8 mouse cellular contexts compared by ENCODE assay signal in genomic region chr8:4237814-4238433, GRCm38 (mm10). TPM values are rescaled to one million over a fixed set of nuclear protein-coding genes. Genes with fewer than 3 reads are reported as not detected.
A peak's percentile ranks its signal among the peaks of the same experiment; 100 is the strongest.
DNase-seq lines count a peak whose midpoint lies in the region; ATAC-seq and TF ChIP-seq lines count a peak whose summit lies in the region.

No protein-coding gene starts in this region.

- H3K4me2 ChIP-seq in forebrain, embryonic 12.5 days = peak overlapping the region; percentile 93

- H3K4me3 ChIP-seq in E14TG2a.4 (replicated peaks; ENCODE audit: low read length) = peak overlapping the region; percentile 88
- H3K4me3 ChIP-seq in forebrain, embryonic 12.5 days (replicated peaks) = peak overlapping the region; percentile 82
- peak overlapping the region; percentile 78 for H3K4me3 ChIP-seq in midbrain, embryonic 10.5 days

- peak; percentile 30 for DNase-seq in NIH3T3 (ENCODE audit: low read depth)
- DNase-seq in kidney, postnatal 10 days = peak; percentile 45
- DNase-seq in midbrain, embryonic 10.5 days (ENCODE audit: low spot score) = no peak
- DNase-seq in right cerebral cortex, adult 2 months (ENCODE audit: low spot score in 2 of 2) = no peak
- no peak for DNase-seq in frontal cortex, postnatal 36 days (ENCODE audit: low spot score in 2 of 2)
- DNase-seq in cerebellum, adult 11-12 months = no peak

- TF ChIP-seq CTCF in E14TG2a.4 (conservative IDR thresholded peaks at IDR 0.05; ENCODE audit: low read length) = no peak

- WGBS in forebrain, embryonic 12.5 days = 16% methylated on average over 15 of the region's 15 CpGs
- WGBS in midbrain, embryonic 10.5 days = 21% methylated on average over 15 of the region's 15 CpGs

- peaks cover 35% of the 10 kb centered on the region for H3K36me3 ChIP-seq in E14TG2a.4 (ENCODE audit: insufficient read depth, low read length)
- H3K36me3 ChIP-seq in forebrain, embryonic 12.5 days (replicated peaks) = peaks cover 15% of the 10 kb centered on the region
- H3K36me3 ChIP-seq in midbrain, embryonic 10.5 days = peaks cover 25% of the 10 kb centered on the region

- peaks cover 26% of the 10 kb centered on the region for H3K27me3 ChIP-seq in E14TG2a.4 (ENCODE audit: insufficient read depth, low read length)
- no peaks in the 10 kb centered on the region for H3K27me3 ChIP-seq in forebrain, embryonic 12.5 days
- no peaks in the 10 kb centered on the region for H3K27me3 ChIP-seq in midbrain, embryonic 10.5 days (ENCODE audit: low read depth, poor library complexity, severe bottlenecking)

- peak overlapping the region; percentile 96 for H3K27ac ChIP-seq in forebrain, embryonic 12.5 days
- peak overlapping the region; percentile 94 for H3K27ac ChIP-seq in midbrain, embryonic 10.5 days (replicated peaks)

- H3K4me1 ChIP-seq in E14TG2a.4 (replicated peaks; ENCODE audit: low read depth, low read length) = peaks cover 43% of the 10 kb centered on the region
- H3K4me1 ChIP-seq in forebrain, embryonic 12.5 days = peaks cover 26% of the 10 kb centered on the region
- peaks cover 33% of the 10 kb centered on the region for H3K4me1 ChIP-seq in midbrain, embryonic 10.5 days

- no peaks in the 10 kb centered on the region for H3K9me3 ChIP-seq in E14TG2a.4 (ENCODE audit: low read length)
- no peaks in the 10 kb centered on the region for H3K9me3 ChIP-seq in forebrain, embryonic 12.5 days
- H3K9me3 ChIP-seq in midbrain, embryonic 10.5 days (replicated peaks) = no peaks in the 10 kb centered on the region

- ATAC-seq in forebrain, embryonic 12.5 days (ENCODE audit: low FRiP score) = no peak

- peak overlapping the region; percentile 68 for H3K9ac ChIP-seq in forebrain, embryonic 12.5 days

RNA-seq across cellular contexts. Expression of gene Map2k7, which starts 0.6 kb away (rescaled TPM):
- 36.8 TPM in 2 replicates for polyA plus RNA-seq in forebrain, embryonic 12.5 days (2016; fragmentation: Nextera tagmentation; extraction: Ambion mirVana)
- polyA plus RNA-seq in midbrain, embryonic 10.5 days (2016; fragmentation: Nextera tagmentation; extraction: Ambion mirVana) = 31.5 and 39.0 TPM in 2 replicates

RNA-seq across cellular contexts. Expression of gene Gm49320, which starts 0.7 kb away (rescaled TPM):
- polyA plus RNA-seq in forebrain, embryonic 12.5 days (2016; fragmentation: Nextera tagmentation; extraction: Ambion mirVana) = 1.3 and 1.8 TPM in 2 replicates
- polyA plus RNA-seq in midbrain, embryonic 10.5 days (2016; fragmentation: Nextera tagmentation; extraction: Ambion mirVana) = 0.43 and 1.3 TPM in 2 replicates

RNA-seq across cellular contexts. Expression of gene Tgfbr3l, which starts 10.1 kb away (rescaled TPM):
- 3.7 and 4.5 TPM in 2 replicates for polyA plus RNA-seq in forebrain, embryonic 12.5 days (2016; fragmentation: Nextera tagmentation; extraction: Ambion mirVana)
- polyA plus RNA-seq in midbrain, embryonic 10.5 days (2016; fragmentation: Nextera tagmentation; extraction: Ambion mirVana) = 2.6 and 3.6 TPM in 2 replicates

RNA-seq across cellular contexts. Expression of gene Lrrc8e, which starts 11.3 kb away (rescaled TPM):
- polyA plus RNA-seq in forebrain, embryonic 12.5 days (2016; fragmentation: Nextera tagmentation; extraction: Ambion mirVana) = 0.13 TPM in 2 replicates
- polyA plus RNA-seq in midbrain, embryonic 10.5 days (2016; fragmentation: Nextera tagmentation; extraction: Ambion mirVana) = 0.19 TPM in 2 replicates

RNA-seq across cellular contexts. Expression of gene Snapc2, which starts 15.0 kb away (rescaled TPM):
- 63.2 and 67.2 TPM in 2 replicates for polyA plus RNA-seq in forebrain, embryonic 12.5 days (2016; fragmentation: Nextera tagmentation; extraction: Ambion mirVana)
- polyA plus RNA-seq in midbrain, embryonic 10.5 days (2016; fragmentation: Nextera tagmentation; extraction: Ambion mirVana) = 65.2 and 68.0 TPM in 2 replicates

Comparison
In these comparisons a context has a peak if more than half of its experiments do, and no peak if none do; other contexts are left out.
1. DNase-seq: peak in NIH3T3 (single experiment) and kidney, postnatal 10 days (single experiment); none in midbrain, embryonic 10.5 days (single experiment), right cerebral cortex, adult 2 months (0 of 2), frontal cortex, postnatal 36 days (0 of 2) and cerebellum, adult 11-12 months (single experiment).
2. Peak in every context shown above with its lines, with median percentiles within 50 percentile points of each other: H3K4me3 ChIP-seq.